Mouse (Mus musculus): ENCODE data around the gene Gm7879.

Gm7879 gene

DNA sequence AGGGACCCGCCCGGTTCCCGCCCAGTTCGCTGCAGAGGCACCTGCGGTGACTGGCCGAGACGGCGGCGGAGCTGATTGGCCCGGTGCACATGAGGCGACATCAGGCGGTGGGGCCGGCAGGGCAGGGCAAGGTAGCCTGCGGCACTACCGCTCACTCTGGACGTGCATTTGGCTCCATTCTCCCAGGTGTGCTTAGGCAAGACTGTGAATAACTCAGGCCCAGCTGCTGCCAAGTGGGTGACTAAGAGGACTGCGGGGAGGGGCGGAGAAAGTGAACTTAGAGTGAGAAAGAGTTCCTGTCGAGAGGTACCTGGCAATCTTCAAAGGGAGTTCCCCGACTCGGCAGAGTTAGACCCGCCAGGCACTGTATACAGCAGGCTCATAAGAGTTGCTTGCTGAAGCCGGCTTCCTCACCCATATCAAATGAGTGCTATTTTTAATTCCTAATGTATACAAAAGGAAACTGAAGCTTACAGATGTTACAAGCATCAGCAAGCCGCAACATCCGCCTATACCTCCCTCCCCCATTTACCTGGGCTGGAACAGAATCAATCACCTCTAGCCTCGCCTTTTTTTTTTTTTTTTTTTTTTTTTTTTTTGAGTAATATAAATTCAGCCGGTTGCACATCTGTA, 35.3 kb downstream of the Gm7879 start:
- peak; percentile 56 for DNase-seq (ENCODE audit: extremely low spot score, low spot score)

GRCm38 (mm10) chr5:43948748-43949275, 35.9 kb downstream of the Gm7879 start:
- DNase-seq (ENCODE audit: extremely low spot score, low spot score): peak; percentile 48

- DNase-seq (ENCODE audit: extremely low spot score, low spot score): no peak
These were observed 40.3 kb downstream of the Gm7879 start for GRCm38 (mm10) chr5:43953241-43953640.

DNA sequence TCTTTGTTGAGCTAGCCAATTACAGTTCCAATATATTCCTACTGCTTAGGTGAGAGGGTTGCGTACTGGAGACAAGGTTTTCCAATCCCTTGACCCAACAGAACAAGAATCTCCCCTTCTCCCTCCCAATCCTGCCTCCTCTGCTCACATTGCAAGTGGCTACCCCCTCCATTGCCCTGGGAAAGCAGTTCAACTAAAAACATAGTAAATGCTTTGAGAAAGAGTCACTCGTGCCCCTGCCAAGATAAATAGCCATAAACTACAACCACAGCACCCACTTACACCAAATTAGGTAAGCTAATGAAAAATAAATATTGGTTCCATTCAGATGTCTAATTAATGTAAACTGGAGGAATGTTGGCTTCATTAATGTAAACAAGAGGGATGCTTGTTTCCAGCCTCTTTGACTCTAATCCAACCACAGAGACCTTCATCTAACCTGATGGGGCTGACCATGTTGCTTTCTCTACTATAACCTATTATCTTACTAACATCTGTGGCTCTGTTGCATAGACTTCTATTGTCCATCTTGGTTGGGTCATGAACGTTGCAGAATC, 47.0 kb downstream of the Gm7879 start:
- DNase-seq (ENCODE audit: extremely low spot score, low spot score): no peak

DNA sequence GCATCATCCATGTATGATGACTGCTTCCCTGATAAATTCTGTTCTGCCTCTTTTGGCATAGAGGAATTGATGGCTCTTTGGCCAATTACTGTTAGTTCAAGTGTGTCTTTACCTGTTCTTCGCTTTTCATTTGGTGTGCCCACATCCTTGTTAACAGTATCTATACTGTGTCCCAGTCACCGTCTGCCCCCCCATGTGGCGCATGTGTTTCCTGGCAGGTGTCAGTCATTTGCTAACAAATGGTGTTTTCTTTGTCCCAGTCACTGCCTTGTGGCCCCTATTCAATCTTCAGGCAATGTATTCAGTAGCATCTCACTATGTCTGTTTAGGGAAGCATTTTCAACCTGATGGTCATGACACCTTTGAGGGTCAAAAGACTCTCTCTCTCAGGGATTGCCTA, 48.1 kb downstream of the Gm7879 start:
- DNase-seq (ENCODE audit: extremely low spot score, low spot score): no peak

All from neural tube, embryonic 10.5 days (tissue).